Mouse (Mus musculus) liver, embryonic 11.5 days (tissue): ENCODE measurements around the gene Cars2. TPM values are rescaled to one million over a fixed set of nuclear protein-coding genes. Genes with fewer than 3 reads are reported as not detected.

ENCODE experiments used
- ATAC-seq: fragments of 200-750 bp; cut with Nextera tagmentation; replicated peaks from 2 replicates; pipeline ENCODE4 v1.8.0; 2017; ENCODE audit warnings: moderate number of reproducible peaks, mild to moderate bottlenecking, moderate TSS enrichment, moderate library complexity; ENCODE audit not compliant: low FRiP score
- DNase-seq: peaks from one replicate; pipeline ENCODE4 v3.0.0-alpha.2; 2017; ENCODE audit warnings: low spot score
- H3K27ac ChIP-seq: fragments of 300-500 bp; sonication (generic); 2 replicates; pipeline ENCODE4 v1.5.1; 2014; ENCODE audit warnings: mild to moderate bottlenecking, low read depth, low read length, control low read depth
- H3K27me3 ChIP-seq: fragments of 300-500 bp; sonication (generic); replicated peaks from 2 replicates; pipeline ENCODE4 v1.6.1; 2014; ENCODE audit warnings: low read length, mixed read lengths; ENCODE audit not compliant: control insufficient read depth, insufficient read depth
- H3K36me3 ChIP-seq: fragments of 300-500 bp; sonication (generic); 2 replicates; pipeline ENCODE4 v1.6.1; 2014; ENCODE audit warnings: mild to moderate bottlenecking, low read length, moderate library complexity, mixed read lengths; ENCODE audit not compliant: control insufficient read depth, insufficient read depth
- H3K4me1 ChIP-seq: fragments of 300-500 bp; sonication (generic); replicated peaks from 2 replicates; pipeline ENCODE4 v1.6.1; 2014; ENCODE audit warnings: low read length, mixed read lengths; ENCODE audit not compliant: control insufficient read depth, insufficient read depth
- H3K4me2 ChIP-seq: fragments of 300-500 bp; sonication (generic); 2 replicates; pipeline ENCODE4 v1.6.1; 2014; ENCODE audit warnings: mild to moderate bottlenecking, control low read depth, moderate library complexity
- H3K4me3 ChIP-seq: fragments of 300-500 bp; sonication (generic); 2 replicates; pipeline ENCODE4 v1.5.1; 2014; ENCODE audit warnings: low read depth, low read length, control low read depth
- H3K9ac ChIP-seq: fragments of 300-500 bp; sonication (generic); 2 replicates; pipeline ENCODE4 v1.6.1; 2014; ENCODE audit warnings: low read depth, low read length, control low read depth
- H3K9me3 ChIP-seq: fragments of 300-500 bp; sonication (generic); 2 replicates; pipeline ENCODE4 v1.6.1; 2016; ENCODE audit warnings: low read length, inconsistent platforms, mixed read lengths; ENCODE audit not compliant: control insufficient read depth
- WGBS: fragments of 180-500 bp; shearing (Covaris S2); extraction: QIAGEN DNeasy Blood & Tissue Kit; methylation state at CpG from one replicate; pipeline ENCODE4 v1.1.7; 2014; 5-methylcytosine and 5-hydroxymethylcytosine counted together
- polyA plus RNA-seq: library from polyadenylated mRNA; unstranded; fragments of >200 nt; fragmentation: Nextera tagmentation; extraction: Ambion mirVana; gene quantifications from 2 replicates; pipeline ENCODE4 v1.2.1, GENCODE M21; 2014

The Cars2 gene
- polyA plus RNA-seq, 1 experiment from 2014 or later, result 33.1 TPM

DNA sequence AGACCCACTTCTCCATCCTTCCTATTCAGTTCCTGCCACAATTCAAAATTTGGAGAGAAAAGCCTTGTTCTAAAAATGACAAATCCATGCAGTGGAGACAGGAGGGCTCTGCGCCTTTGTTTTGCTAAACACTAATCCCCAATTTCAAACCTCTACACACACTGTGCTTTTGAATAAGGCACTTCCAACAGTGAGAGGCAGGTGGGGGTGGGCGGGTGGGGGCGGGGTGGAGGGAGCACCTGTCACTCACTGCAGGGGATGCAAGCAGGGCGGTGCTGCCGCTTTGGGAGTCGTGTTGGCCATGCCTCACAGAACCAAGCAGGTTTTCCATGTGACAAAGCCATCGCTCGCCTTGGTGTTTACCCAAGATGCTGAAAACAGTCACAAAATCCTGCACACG lies 16.1 kb downstream of the Cars2 start:
- H3K36me3 ChIP-seq, result peaks cover 21% of the 10 kb centered on the region
- H3K9ac ChIP-seq, result no peak overlapping the region

DNA sequence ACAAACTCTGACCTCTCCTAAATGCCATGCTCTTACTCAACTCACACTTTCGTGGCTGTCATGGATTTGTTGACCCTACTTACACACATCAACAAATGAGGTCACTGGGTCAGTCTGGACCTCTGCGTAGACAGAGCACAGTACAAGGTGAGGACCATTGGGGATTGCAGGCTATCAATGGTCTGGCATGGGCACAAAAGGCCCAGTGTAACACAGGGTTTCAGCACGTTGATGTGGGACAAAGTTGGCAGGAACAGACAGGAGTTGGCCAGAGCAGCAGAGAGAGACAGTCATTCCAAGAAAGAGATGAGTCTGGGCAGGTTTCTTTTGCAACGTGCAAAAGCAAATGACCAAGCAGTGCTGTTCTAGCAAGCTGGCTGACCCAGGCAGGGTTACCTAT lies 19.7 kb downstream of the Cars2 start:
- DNase-seq, result no peak
- Histone ChIP-seq H3K9me3 (no peaks in the 10 kb centered on the region), H3K27me3 (no peaks in the 10 kb centered on the region), H3K36me3 (peaks cover 14% of the 10 kb centered on the region), H3K4me1 (no peaks in the 10 kb centered on the region), H3K4me2 (no peak overlapping the region), H3K4me3 (no peak overlapping the region), H3K27ac (no peak overlapping the region), H3K9ac (no peak overlapping the region)
- WGBS, result 74% methylated on average over 4 of the region's 4 CpGs
- peak; percentile 39 for ATAC-seq

More for the DNA sequence above, 16.1 kb downstream of the Cars2 start:
- H3K27ac ChIP-seq, result no peak overlapping the region
- WGBS, result 66% methylated on average over 9 of the region's 9 CpGs
- ATAC-seq (no peak), DNase-seq (no peak)
- no peaks in the 10 kb centered on the region for H3K9me3 ChIP-seq
- no peaks in the 10 kb centered on the region for H3K4me1 ChIP-seq
- no peaks in the 10 kb centered on the region for H3K27me3 ChIP-seq
- H3K4me2 ChIP-seq, result no peak overlapping the region
- H3K4me3 ChIP-seq, result no peak overlapping the region

DNA sequence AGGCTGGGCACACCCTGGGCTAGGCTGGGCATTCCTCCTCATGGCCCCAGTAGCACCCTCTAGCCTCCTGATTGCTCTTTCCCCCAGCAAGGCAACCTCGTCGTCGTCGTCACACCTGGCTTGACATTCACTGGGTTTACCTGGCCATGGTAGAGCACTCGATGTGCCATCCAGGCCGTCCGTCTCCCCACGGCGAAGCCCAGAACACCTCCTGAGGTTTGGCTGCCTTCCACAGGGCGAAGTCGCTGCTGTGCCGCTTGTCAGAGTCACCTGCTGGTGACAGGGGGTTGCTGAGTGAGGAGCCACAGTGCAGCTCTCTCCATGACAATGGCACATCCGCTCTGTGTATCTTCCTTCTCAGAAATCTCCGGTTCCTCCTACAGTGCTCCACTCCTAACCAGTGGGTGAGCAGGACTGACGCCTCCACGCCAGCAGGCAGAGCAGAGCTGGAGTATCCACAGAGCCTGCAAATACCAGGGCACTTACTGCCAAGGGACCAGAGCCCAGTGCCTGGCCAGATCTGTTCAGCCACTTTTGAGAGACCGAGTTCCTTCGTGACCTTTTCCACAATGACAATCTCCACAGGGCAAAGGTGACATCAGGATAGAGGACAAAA lies 20.3 kb downstream of the Cars2 start:
- DNase-seq (no peak), ATAC-seq (no peak)
- H3K27me3 ChIP-seq, result no peaks in the 10 kb centered on the region
- H3K4me1 ChIP-seq, result no peaks in the 10 kb centered on the region
- H3K4me3 ChIP-seq, result no peak overlapping the region
- no peak overlapping the region for H3K9ac ChIP-seq
- no peak overlapping the region for H3K27ac ChIP-seq
- H3K9me3 ChIP-seq, result no peaks in the 10 kb centered on the region
- no peak overlapping the region for H3K4me2 ChIP-seq
- 85% methylated on average over 18 of the region's 18 CpGs for WGBS
- peaks cover 16% of the 10 kb centered on the region for H3K36me3 ChIP-seq

DNA sequence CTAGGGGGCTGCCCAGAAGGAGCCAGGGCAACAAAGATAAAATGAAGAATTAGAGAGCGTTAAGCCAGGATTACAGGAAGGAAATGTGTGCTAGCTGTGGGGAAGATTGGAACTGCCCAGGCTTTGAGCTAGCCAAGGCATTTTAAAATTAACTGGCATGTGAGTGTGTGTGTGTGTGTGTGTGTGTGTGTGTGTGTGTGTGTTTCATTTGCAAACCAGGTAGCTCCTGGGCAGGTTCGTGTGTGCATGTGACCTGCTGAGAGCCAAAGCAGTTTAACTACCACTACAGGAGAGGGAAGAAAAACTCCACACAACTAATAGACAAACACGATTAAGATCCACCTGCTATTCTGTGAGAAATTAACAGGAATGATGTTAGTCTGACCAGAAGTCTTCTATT lies 27.3 kb downstream of the Cars2 start:
- no peak for ATAC-seq
- 72% methylated on average over 3 of the region's 3 CpGs for WGBS
- DNase-seq, result no peak
- Histone ChIP-seq H3K27ac (no peak overlapping the region), H3K9me3 (no peaks in the 10 kb centered on the region), H3K36me3 (peaks cover 7% of the 10 kb centered on the region), H3K27me3 (no peaks in the 10 kb centered on the region), H3K9ac (no peak overlapping the region), H3K4me1 (no peaks in the 10 kb centered on the region), H3K4me3 (no peak overlapping the region), H3K4me2 (no peak overlapping the region)

DNA sequence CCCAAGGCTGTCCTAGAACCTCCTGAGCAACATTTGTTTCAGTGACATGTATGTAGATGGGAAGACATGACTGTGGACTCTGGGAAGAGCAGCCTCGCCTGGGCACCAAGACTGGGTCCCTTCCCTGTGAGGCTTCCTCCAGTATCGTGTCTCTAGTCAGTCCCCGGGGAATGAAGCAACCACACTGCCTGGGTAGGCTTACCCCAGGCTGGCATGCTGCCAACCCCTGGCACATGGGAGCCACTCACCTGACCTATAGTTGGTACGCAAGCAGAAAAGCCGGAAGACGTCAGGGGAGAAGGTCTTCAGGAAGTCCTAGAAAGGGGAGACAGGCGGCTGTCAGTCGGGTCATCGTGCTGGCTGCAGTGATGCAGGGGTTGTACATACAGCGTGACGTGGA lies 31.9 kb downstream of the Cars2 start:
- H3K27ac ChIP-seq, result no peak overlapping the region
- ATAC-seq (no peak), DNase-seq (no peak)
- H3K9ac ChIP-seq, result no peak overlapping the region
- H3K4me3 ChIP-seq, result no peak overlapping the region
- H3K4me2 ChIP-seq, result no peak overlapping the region
- peaks cover 16% of the 10 kb centered on the region for H3K36me3 ChIP-seq
- peaks cover 8% of the 10 kb centered on the region for H3K4me1 ChIP-seq
- WGBS, result 91% methylated on average over 11 of the region's 11 CpGs
- H3K9me3 ChIP-seq, result no peaks in the 10 kb centered on the region
- H3K27me3 ChIP-seq, result no peaks in the 10 kb centered on the region

DNA sequence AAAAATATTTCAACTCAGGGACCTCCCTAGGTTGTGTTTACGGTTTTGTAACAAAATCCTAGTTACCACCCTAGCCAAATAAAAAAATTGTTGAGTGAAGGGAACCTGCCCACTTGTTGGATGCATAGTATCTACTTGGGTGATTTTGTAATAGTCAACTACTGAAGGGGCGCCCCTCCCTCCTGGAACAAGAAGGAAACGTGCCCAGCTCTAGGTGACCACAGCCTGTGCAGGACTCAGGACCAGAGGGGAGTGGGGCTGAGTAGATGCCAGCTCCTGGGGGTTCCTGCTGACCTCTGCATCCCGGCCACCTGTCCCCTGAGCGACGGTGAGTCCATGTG lies 32.6 kb downstream of the Cars2 start:
- H3K4me1 ChIP-seq, result peaks cover 15% of the 10 kb centered on the region
- H3K9me3 ChIP-seq, result no peaks in the 10 kb centered on the region
- ATAC-seq (no peak), DNase-seq (no peak)
- peaks cover 22% of the 10 kb centered on the region for H3K36me3 ChIP-seq
- H3K4me2 ChIP-seq, result no peak overlapping the region
- H3K27me3 ChIP-seq, result no peaks in the 10 kb centered on the region
- no peak overlapping the region for H3K27ac ChIP-seq
- no peak overlapping the region for H3K4me3 ChIP-seq
- no peak overlapping the region for H3K9ac ChIP-seq
- 85% methylated on average over 6 of the region's 6 CpGs for WGBS

DNA sequence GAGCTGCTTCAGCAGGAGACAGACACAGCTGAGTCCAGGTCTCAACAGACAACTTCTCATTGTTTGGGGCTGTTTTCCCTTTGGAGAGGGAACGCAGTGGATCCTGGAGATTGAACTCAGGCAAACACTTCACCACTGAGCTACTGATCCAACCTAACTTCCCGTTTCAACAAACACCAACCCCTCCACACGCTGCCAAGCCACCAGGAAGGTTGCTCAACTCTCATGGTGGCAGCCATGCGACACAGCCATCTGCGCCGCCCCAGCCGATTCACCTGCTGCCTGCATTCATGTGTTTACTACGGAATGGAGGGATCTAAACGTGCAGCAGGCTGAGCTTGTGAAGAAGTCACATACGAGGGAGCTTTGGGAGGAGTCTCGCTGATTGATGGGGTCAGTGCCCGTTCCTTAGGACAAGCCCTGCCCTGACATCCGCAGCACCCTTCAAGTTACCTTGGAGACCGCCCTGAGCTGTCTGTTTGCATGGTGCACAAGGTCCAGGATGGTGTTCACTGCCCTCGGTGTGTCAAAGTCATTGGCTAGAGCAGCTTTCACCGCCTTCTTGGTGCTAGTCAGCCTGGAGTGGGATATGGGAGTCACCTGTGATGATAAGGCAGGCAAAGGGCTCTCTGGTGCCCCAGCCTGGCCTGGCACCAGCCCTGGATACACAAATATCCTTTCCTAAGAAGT lies 33.1 kb downstream of the Cars2 start:
- DNase-seq (no peak), ATAC-seq (no peak)
- H3K4me2 ChIP-seq, result no peak overlapping the region
- H3K4me3 ChIP-seq, result no peak overlapping the region
- H3K4me1 ChIP-seq, result peaks cover 20% of the 10 kb centered on the region
- H3K27me3 ChIP-seq, result no peaks in the 10 kb centered on the region
- WGBS, result 80% methylated on average over 16 of the region's 16 CpGs
- H3K9ac ChIP-seq, result no peak overlapping the region
- H3K9me3 ChIP-seq, result no peaks in the 10 kb centered on the region
- no peak overlapping the region for H3K27ac ChIP-seq
- H3K36me3 ChIP-seq, result peaks cover 27% of the 10 kb centered on the region

DNA sequence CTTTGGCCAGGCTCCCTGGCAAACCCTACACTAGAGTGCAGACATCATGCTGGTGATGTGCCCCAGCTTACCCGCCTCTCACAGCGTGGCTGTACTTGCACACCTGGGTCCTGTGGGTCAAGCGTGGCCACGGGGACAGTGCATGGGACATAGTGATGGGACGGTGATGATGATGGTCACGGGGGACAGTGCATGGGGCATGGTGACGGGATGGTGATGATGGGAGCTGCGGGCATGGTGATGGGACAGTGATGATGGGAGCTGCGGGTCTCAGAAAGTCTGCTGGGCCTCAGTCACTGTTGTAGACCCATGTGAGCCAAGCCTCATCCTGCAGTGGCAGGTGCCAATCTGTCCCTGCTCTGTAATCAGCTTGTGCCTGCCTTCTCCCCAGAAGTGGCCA lies 34.3 kb downstream of the Cars2 start:
- H3K9ac ChIP-seq, result no peak overlapping the region
- peaks cover 37% of the 10 kb centered on the region for H3K36me3 ChIP-seq
- no peak overlapping the region for H3K4me3 ChIP-seq
- whole genome bisulfite sequencing, result 95% methylated on average over 9 of the region's 9 CpGs
- H3K4me1 ChIP-seq, result peaks cover 32% of the 10 kb centered on the region
- H3K27ac ChIP-seq, result no peak overlapping the region
- ATAC-seq, result no peak
- no peaks in the 10 kb centered on the region for H3K9me3 ChIP-seq
- DNase-seq, result no peak
- H3K27me3 ChIP-seq, result no peaks in the 10 kb centered on the region
- no peak overlapping the region for H3K4me2 ChIP-seq

DNA sequence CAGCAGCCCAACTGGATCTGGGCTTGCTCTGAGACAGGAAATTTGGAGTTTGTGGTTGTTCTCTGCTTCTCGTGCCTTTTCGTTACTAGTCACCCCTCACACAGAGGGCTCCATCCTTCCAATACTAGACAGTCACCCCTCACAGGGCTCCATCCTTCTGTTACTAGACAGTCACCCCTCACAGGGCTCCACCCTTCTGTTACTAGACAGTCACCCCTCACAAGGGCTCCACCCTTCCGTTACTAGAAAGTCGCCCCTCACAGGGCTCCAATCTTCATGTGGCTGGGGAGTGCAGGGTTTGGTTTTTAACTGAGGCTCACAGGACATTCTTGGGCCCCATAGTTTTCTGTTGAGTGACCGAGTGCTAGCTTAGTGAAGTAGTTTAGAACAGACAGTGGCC lies 37.3 kb downstream of the Cars2 start:
- ATAC-seq, result peak; percentile 66
- WGBS, result 68% methylated on average over 5 of the region's 5 CpGs
- Histone ChIP-seq H3K27ac (peak overlapping the region; percentile 83), H3K4me1 (peaks cover 32% of the 10 kb centered on the region), H3K27me3 (no peaks in the 10 kb centered on the region), H3K4me3 (no peak overlapping the region), H3K9ac (peak overlapping the region; percentile 12; the same call in 1 of the 2 replicates), H3K9me3 (no peaks in the 10 kb centered on the region), H3K4me2 (peak overlapping the region; percentile 45), H3K36me3 (peaks cover 52% of the 10 kb centered on the region)
- no peak for DNase-seq
